Mouse (Mus musculus) spleen, adult 2 months (tissue): ENCODE results near the gene Abca14.

ENCODE experiments used
- CTCF ChIP-seq: fragments of 200-500 bp; IDR thresholded peaks from 2 replicates; pipeline ENCODE4 v1.5.1; 2011; ENCODE audit warnings: mild to moderate bottlenecking, inconsistent platforms; ENCODE audit not compliant: insufficient read depth, insufficient read length, insufficient replicate concordance; ENCODE audit errors: extremely low read depth
- POLR2A ChIP-seq: fragments of 200-500 bp; IDR thresholded peaks from 2 replicates; pipeline ENCODE4 v1.6.1; 2011; ENCODE audit warnings: low read depth, low read length, inconsistent platforms

DNA sequence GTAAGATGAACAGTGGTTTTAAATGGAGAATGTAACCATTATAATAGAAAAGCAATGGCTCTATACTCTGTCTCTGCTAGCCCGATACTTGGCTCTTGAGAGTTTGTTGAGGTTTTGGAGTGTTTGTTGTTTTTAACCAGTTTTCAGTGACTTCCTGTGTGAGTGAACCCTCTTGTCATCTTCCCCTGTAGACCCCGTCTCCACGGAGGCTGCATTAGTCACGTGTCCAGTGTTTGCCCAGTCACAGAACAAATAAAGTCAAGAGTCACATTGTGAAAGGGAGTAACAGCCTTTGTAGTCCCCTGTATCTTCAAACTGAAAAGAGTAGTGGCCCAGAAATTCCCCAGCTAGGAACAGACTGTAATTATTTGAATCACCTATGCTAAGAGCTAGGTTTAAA is 119.2 kb downstream of the Abca14 start:
- TF ChIP-seq POLR2A, result no peak
- no peak for TF ChIP-seq CTCF
